Mouse (Mus musculus): ENCODE results near the gene Tert.

Gene Tert

DNA sequence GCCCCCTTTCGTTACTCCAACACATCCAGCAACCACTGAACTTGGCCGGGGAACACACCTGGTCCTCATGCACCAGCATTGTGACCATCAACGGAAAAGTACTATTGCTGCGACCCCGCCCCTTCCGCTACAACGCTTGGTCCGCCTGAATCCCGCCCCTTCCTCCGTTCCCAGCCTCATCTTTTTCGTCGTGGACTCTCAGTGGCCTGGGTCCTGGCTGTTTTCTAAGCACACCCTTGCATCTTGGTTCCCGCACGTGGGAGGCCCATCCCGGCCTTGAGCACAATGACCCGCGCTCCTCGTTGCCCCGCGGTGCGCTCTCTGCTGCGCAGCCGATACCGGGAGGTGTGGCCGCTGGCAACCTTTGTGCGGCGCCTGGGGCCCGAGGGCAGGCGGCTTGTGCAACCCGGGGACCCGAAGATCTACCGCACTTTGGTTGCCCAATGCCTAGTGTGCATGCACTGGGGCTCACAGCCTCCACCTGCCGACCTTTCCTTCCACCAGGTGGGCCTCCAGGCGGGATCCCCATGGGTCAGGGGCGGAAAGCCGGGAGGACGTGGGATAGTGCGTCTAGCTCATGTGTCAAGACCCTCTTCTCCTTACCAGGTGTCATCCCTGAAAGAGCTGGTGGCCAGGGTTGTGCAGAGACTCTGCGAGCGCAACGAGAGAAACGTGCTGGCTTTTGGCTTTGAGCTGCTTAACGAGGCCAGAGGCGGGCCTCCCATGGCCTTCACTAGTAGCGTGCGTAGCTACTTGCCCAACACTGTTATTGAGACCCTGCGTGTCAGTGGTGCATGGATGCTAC is at the start of gene Tert:
Tert (plus strand) TSS at position 167 of the 805 bp plus-strand sequence.
- in situ Hi-C loops (cut with MboI; ENCODE audit: low sequenced_read_pairs), result loop anchor here (10.0 kb wide), 1 partner anchor 122 kb away; no protein-coding TSS in a partner anchor

DNA sequence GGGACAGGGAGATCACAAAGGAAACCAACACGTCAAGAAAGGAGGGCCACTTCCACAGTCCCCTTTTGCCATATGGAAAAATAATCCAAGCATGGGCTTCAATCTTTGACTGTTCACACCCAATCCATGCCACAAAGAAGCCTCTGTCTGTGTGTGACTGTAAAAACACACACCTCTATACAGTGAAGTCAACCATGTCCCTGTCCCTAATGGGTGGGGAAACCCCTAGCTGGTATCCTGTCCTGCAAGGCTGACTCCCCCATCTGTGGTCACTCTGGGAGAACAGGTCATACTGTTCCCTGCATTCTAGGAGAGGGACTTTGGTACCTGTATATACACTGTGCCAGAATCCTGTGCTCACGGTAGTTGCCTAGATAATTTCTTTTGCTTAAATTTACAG is 49.4 kb upstream of the Tert start:
- in situ Hi-C loops (cut with MboI; ENCODE audit: low sequenced_read_pairs), result no loop called here

- in situ Hi-C loops (cut with MboI; ENCODE audit: low sequenced_read_pairs), result no loop called here
These were observed 35.2 kb upstream of the Tert start for GRCm38 (mm10) chr13:73591488-73591887.

DNA sequence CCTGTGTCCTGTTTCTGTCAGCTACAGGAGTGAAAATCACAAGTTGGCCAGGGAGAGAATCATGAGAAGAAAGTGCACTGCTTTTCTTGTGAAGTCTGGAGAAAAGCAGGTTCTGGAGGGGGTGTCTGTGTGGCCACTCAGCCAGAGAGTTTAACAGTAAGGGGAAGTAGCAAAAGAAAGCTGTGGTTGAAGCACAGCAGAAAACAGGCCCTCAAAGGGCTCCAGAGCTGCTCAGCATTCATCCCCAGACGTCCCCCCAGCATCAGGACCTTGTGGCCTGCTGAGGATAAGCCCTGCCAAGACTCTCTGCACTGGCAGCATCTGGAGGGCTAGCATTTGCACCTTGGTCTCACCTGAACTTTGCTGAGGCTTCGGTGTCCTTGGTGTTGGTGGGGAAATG is 34.2 kb upstream of the Tert start:
- in situ Hi-C loops (cut with MboI; ENCODE audit: low sequenced_read_pairs), result no loop called here

DNA sequence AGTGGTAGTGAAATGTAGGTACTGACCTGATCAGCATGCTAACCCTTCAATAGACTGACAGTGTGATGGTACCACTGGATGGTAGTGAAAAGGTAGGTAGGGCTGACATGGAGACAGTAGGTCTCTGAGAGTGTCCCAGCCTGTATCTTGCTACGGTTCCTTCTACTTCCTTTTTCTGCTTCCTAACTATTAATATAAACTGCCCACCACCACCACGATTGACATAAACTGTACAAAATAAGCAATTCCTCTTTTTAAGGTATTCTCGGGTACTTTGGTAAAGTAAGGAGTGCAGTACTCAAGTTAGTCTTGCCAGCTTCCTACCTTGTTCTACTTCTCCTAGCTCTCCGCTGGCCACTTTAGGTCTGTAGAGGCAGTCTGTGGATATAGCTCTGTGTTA is 30.4 kb upstream of the Tert start:
- in situ Hi-C loops (cut with MboI; ENCODE audit: low sequenced_read_pairs), result no loop called here

- in situ Hi-C loops (cut with MboI; ENCODE audit: low sequenced_read_pairs), result no loop called here
These were observed 26.5 kb upstream of the Tert start for GRCm38 (mm10) chr13:73600217-73600616.

GRCm38 (mm10) chr13:73603046-73603445 is 23.7 kb upstream of the Tert start:
- in situ Hi-C loops (cut with MboI; ENCODE audit: low sequenced_read_pairs), result no loop called here

- in situ Hi-C loops (cut with MboI; ENCODE audit: low sequenced_read_pairs), result no loop called here
These were observed 23.1 kb upstream of the Tert start, which contains the start of gene Clptm1l for GRCm38 (mm10) chr13:73603522-73604155. Gene Clptm1l (plus strand): TSS chr13:73604006.

DNA sequence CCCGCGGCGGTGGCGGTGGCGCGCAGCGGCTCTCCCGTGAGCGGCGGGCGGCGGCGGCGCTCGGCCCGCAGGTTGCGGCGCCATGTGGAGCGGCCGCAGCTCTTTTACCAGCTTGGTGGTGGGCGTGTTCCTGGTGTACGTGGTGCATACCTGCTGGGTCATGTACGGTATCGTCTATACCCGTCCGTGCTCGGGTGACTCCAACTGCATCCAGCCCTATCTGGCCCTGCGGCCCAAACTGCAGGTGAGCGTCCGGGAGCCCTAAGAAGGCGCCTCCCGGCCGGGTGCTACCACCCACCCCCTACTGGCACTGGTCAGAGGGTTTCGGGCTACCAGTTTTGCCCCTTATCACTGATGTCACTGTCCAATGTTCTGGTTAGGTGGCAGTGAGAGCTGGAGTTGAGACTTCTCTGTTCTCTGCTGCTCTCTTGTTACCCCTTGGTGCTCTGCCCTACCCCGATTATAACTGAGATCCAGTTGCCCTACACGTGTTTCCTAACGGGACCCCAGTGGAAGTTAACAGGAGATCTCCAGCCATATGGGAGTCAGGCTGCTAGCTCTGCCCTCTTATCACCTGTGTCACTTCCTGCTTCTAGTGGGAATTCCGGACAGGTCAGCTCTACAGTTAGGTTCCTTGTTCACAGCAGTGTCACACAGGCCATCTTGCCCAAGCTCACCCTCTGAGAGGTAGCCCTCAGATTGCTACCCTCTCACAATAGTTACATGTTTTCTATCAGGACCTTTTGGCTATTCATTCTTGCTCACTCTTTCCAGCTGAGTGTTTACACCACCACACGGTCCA is 22.4 kb upstream of the Tert start:
- in situ Hi-C loops (cut with MboI; ENCODE audit: low sequenced_read_pairs), result no loop called here

GRCm38 (mm10) chr13:73618406-73618805 is 8.3 kb upstream of the Tert start:
- in situ Hi-C loops (cut with MboI; ENCODE audit: low sequenced_read_pairs), result no loop called here

DNA sequence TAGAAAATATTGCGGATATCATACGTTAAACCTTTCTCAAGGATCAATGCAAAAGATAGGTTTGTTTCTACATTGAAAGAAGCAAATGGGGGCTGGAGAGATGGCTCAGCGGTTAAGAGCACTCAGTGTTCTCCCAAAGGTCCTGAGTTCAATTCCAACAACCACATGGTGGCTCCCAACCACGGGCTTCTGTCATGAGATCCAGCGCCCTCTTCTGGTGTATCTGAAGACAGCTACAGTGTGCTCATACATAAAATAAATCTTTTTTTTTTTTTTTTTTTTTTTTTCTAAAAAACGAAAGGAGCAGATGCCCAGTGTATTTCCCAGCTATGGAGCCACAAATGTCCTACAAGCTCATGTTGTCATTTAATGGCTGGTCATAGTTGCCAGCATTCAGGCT is 6.1 kb upstream of the Tert start:
- in situ Hi-C loops (cut with MboI; ENCODE audit: low sequenced_read_pairs), result loop anchor here (10.0 kb wide), 1 partner anchor 116 kb away; no protein-coding TSS in a partner anchor

DNA sequence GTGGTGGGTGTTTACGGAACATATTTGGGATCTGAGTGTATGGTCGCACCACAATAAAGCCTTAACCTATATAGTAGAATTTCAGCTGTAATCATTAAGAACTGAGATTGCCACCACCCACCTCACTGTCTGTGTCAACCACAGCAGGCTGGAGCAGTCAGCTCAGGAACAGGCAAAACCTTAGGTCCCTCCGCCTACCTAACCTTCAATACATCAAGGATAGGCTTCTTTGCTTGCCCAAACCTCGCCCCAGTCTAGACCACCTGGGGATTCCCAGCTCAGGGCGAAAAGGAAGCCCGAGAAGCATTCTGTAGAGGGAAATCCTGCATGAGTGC is 334 bp upstream of the Tert start:
- in situ Hi-C loops (cut with MboI; ENCODE audit: low sequenced_read_pairs), result loop anchor here (10.0 kb wide), 1 partner anchor 122 kb away; no protein-coding TSS in a partner anchor

GRCm38 (mm10) chr13:73628586-73629113 is 1.9 kb downstream of the Tert start:
- in situ Hi-C loops (cut with MboI; ENCODE audit: low sequenced_read_pairs), result loop anchor here (10.0 kb wide), 1 partner anchor 124 kb away; no protein-coding TSS in a partner anchor

DNA sequence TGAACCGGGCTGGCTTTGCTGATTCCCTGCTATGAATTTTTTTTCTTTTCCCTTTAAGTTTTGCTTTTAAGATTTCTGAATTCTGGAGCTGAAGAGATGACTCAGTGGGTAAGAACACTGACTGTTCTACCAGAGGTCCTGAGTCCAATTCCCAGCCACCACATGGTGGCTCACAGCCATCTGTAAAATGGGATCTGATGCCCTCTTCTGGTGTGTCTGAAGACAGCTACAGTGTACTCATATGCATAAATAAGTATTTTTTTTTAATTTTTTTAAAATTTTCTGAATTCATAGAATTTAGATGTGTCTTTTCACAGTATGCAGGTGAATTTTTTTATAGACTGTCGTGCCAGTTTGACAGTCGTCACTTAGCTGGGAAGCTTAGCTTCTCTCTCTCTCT is 5.1 kb downstream of the Tert start:
- in situ Hi-C loops (cut with MboI; ENCODE audit: low sequenced_read_pairs), result no loop called here

GRCm38 (mm10) chr13:73637826-73638225 is 11.1 kb downstream of the Tert start:
- in situ Hi-C loops (cut with MboI; ENCODE audit: low sequenced_read_pairs), result no loop called here

- in situ Hi-C loops (cut with MboI; ENCODE audit: low sequenced_read_pairs), result loop anchor here (10.0 kb wide), 1 partner anchor 54 kb away; no protein-coding TSS in a partner anchor
These were observed 14.6 kb downstream of the Tert start for GRCm38 (mm10) chr13:73641296-73641695.

- in situ Hi-C loops (cut with MboI; ENCODE audit: low sequenced_read_pairs), result loop anchor here (10.0 kb wide), 1 partner anchor 48 kb away; no protein-coding TSS in a partner anchor
These were observed 19.8 kb downstream of the Tert start for GRCm38 (mm10) chr13:73646397-73647087.

DNA sequence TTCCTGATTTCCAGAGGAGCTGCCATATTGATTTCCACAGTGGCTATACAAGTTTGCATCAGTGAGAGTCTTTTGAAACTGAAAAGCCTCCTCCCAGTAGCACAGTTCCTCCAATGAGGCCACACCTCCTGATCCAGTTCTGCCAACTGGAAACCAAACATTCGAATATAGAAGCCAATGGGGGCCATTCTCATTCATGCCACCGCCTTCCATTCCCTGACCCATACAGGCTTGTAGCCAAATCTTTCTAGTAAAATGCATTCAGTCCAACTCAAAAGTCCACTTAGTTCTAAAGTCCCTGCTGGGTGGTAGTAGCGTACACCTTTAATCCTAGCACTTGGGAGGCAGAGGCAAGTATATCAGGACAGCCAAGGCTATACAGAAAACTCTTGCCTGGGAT is 26.6 kb downstream of the Tert start:
- in situ Hi-C loops (cut with MboI; ENCODE audit: low sequenced_read_pairs), result no loop called here

- in situ Hi-C loops (cut with MboI; ENCODE audit: low sequenced_read_pairs), result no loop called here
These were observed 28.3 kb downstream of the Tert start for GRCm38 (mm10) chr13:73654976-73655375.

- in situ Hi-C loops (cut with MboI; ENCODE audit: low sequenced_read_pairs), result no loop called here
These were observed 32.2 kb downstream of the Tert start for GRCm38 (mm10) chr13:73658953-73659352.
